Comparison of ENCODE assay signal across 28 mouse cellular contexts in genomic region chr15:61454350-61454671, GRCm38 (mm10).
DNase-seq lines count a peak whose midpoint lies in the region; ATAC-seq and TF ChIP-seq lines count a peak whose summit lies in the region.
"Had no signal": no experiment of that assay in that cellular context is flagged by ENCODE, and none has a peak within 500 bp of the region (broad histone marks: within the 10 kb centered on the region; RNA-seq: fewer than 3 reads in every experiment).

No protein-coding gene starts in this region.

- H3K27me3 ChIP-seq in forebrain, embryonic 14.5 days (replicated peaks; ENCODE audit: control insufficient read depth, insufficient read depth, low read length): no peaks in the 10 kb centered on the region
- no peaks in the 10 kb centered on the region for H3K27me3 ChIP-seq in forebrain, embryonic 10.5 days (ENCODE audit: poor library complexity, severe bottlenecking)
- H3K27me3 ChIP-seq in stomach, embryonic 15.5 days (replicated peaks): no peaks in the 10 kb centered on the region
- H3K27me3 ChIP-seq in stomach, postnatal 0 days (ENCODE audit: control insufficient read depth, insufficient read depth, low read length): no peaks in the 10 kb centered on the region
- H3K27me3 ChIP-seq: embryonic facial prominence, embryonic 13.5 days; forebrain, embryonic 13.5 days; heart, embryonic 13.5 days; hindbrain, embryonic 15.5 days; megakaryocyte, embryonic 14.5 days; midbrain, embryonic 12.5 days; neural tube, embryonic 12.5 days had no signal

- no peak for ATAC-seq in forebrain, embryonic 14.5 days
- ATAC-seq in stomach, embryonic 15.5 days (ENCODE audit: insufficient read depth, low FRiP score, low read depth): no peak; the same call in 1 of the 2 replicates
- no peak for ATAC-seq in stomach, postnatal 0 days (ENCODE audit: low FRiP score, low TSS enrichment)
- ATAC-seq: forebrain, embryonic 13.5 days had no signal

- peak; percentile 20 for DNase-seq in forebrain, embryonic 14.5 days (ENCODE audit: low spot score)
- DNase-seq in forebrain, embryonic 10.5 days (ENCODE audit: extremely low spot score, low spot score): no peak
- DNase-seq in layer of hippocampus, adult 8-10 months (ENCODE audit: low spot score in 2 of 2): peak; percentile 3 to 12
- DNase-seq in layer of hippocampus, adult 9-10 months (ENCODE audit: low spot score): no peak
- DNase-seq in stomach, postnatal 0 days (ENCODE audit: low spot score): no peak
- no peak for DNase-seq in kidney, adult 11 months
- no peak for DNase-seq in cerebellum, postnatal 36 days
- DNase-seq: adrenal gland, postnatal 14 days; cerebellum, adult 8-10 months; embryo, embryonic 11 days; heart, adult 2 months; heart, postnatal 10 days; kidney, adult 9 months; kidney, postnatal 10 days; liver; lung, adult 2 months; lung, postnatal 4 days; thymus, postnatal 14 days had no signal

- TF ChIP-seq CTCF in stomach, postnatal 0 days (IDR thresholded peaks at IDR 0.05; ENCODE audit: low read depth): no peak

- H3K36me3 ChIP-seq in forebrain, embryonic 14.5 days (ENCODE audit: control insufficient read depth, insufficient read depth, low read length): no peaks in the 10 kb centered on the region
- no peaks in the 10 kb centered on the region for H3K36me3 ChIP-seq in forebrain, embryonic 10.5 days (replicated peaks)
- H3K36me3 ChIP-seq in stomach, embryonic 15.5 days: no peaks in the 10 kb centered on the region
- no peaks in the 10 kb centered on the region for H3K36me3 ChIP-seq in stomach, postnatal 0 days (ENCODE audit: control insufficient read depth, insufficient read depth, low read length)
- H3K36me3 ChIP-seq: embryonic facial prominence, embryonic 13.5 days; heart, embryonic 13.5 days; hindbrain, embryonic 15.5 days; midbrain, embryonic 12.5 days; neural tube, embryonic 12.5 days had no signal

- no peak overlapping the region for H3K27ac ChIP-seq in forebrain, embryonic 14.5 days (ENCODE audit: low read depth, low read length)
- H3K27ac ChIP-seq in forebrain, embryonic 10.5 days: no peak overlapping the region
- H3K27ac ChIP-seq in stomach, embryonic 15.5 days: 0 out of 2 replicates have a peak overlapping the region, but pooled peaks have one; percentile 13
- H3K27ac ChIP-seq in stomach, postnatal 0 days (replicated peaks): no peak overlapping the region
- H3K27ac ChIP-seq: embryonic facial prominence, embryonic 13.5 days; forebrain, embryonic 13.5 days; heart, adult 2 months; heart, embryonic 13.5 days; hindbrain, embryonic 15.5 days; liver, embryonic 14.5 days; midbrain, embryonic 12.5 days; neural tube, embryonic 12.5 days had no signal

- H3K4me3 ChIP-seq in forebrain, embryonic 14.5 days (ENCODE audit: low read depth, low read length): no peak overlapping the region
- H3K4me3 ChIP-seq in forebrain, embryonic 10.5 days: no peak overlapping the region
- no peak overlapping the region for H3K4me3 ChIP-seq in stomach, embryonic 15.5 days (replicated peaks)
- no peak overlapping the region for H3K4me3 ChIP-seq in stomach, postnatal 0 days (ENCODE audit: low read depth, low read length)
- H3K4me3 ChIP-seq: embryonic facial prominence, embryonic 13.5 days; forebrain, embryonic 13.5 days; heart, adult 2 months; heart, embryonic 13.5 days; hindbrain, embryonic 15.5 days; megakaryocyte, embryonic 14.5 days; midbrain, embryonic 12.5 days; myocyte; neural tube, embryonic 12.5 days had no signal

- TF ChIP-seq EP300 in stomach, postnatal 0 days (optimal IDR thresholded peaks at IDR 0.05): no peak

- 62% methylated on average over 1 of the region's 1 CpGs for WGBS in forebrain, embryonic 14.5 days
- WGBS in forebrain, embryonic 10.5 days: 93% methylated on average over 1 of the region's 1 CpGs
- WGBS in stomach, embryonic 15.5 days: 33% methylated on average over 1 of the region's 1 CpGs
- WGBS in stomach, postnatal 0 days: 19% methylated on average over 1 of the region's 1 CpGs

- H3K4me2 ChIP-seq in forebrain, embryonic 14.5 days (ENCODE audit: low read length): no peak overlapping the region
- no peak overlapping the region for H3K4me2 ChIP-seq in stomach, embryonic 15.5 days
- no peak overlapping the region for H3K4me2 ChIP-seq in stomach, postnatal 0 days (replicated peaks; ENCODE audit: low read depth)
- H3K4me2 ChIP-seq: embryonic facial prominence, embryonic 13.5 days; forebrain, embryonic 13.5 days; heart, embryonic 13.5 days; hindbrain, embryonic 15.5 days; midbrain, embryonic 12.5 days; neural tube, embryonic 12.5 days had no signal

- no peaks in the 10 kb centered on the region for H3K4me1 ChIP-seq in forebrain, embryonic 14.5 days (ENCODE audit: control insufficient read depth, insufficient read depth, low read length)
- H3K4me1 ChIP-seq in forebrain, embryonic 10.5 days: peaks cover 4% of the 10 kb centered on the region; the same call in 1 of the 2 replicates
- H3K4me1 ChIP-seq in stomach, embryonic 15.5 days: no peaks in the 10 kb centered on the region
- no peaks in the 10 kb centered on the region for H3K4me1 ChIP-seq in stomach, postnatal 0 days (replicated peaks; ENCODE audit: control insufficient read depth, insufficient read depth)
- H3K4me1 ChIP-seq: embryonic facial prominence, embryonic 13.5 days; forebrain, embryonic 13.5 days; heart, embryonic 13.5 days; hindbrain, embryonic 15.5 days; megakaryocyte, embryonic 14.5 days; midbrain, embryonic 12.5 days; neural tube, embryonic 12.5 days had no signal

- H3K9ac ChIP-seq in forebrain, embryonic 14.5 days (ENCODE audit: low read length): no peak overlapping the region
- no peak overlapping the region for H3K9ac ChIP-seq in stomach, embryonic 15.5 days
- H3K9ac ChIP-seq in stomach, postnatal 0 days (ENCODE audit: low read length): no peak overlapping the region
- H3K9ac ChIP-seq: embryonic facial prominence, embryonic 13.5 days; forebrain, embryonic 13.5 days; heart, embryonic 13.5 days; hindbrain, embryonic 15.5 days; liver, embryonic 14.5 days; midbrain, embryonic 12.5 days; neural tube, embryonic 12.5 days had no signal

- H3K9me3 ChIP-seq in forebrain, embryonic 14.5 days (replicated peaks; ENCODE audit: control insufficient read depth, low read length): no peaks in the 10 kb centered on the region
- no peaks in the 10 kb centered on the region for H3K9me3 ChIP-seq in forebrain, embryonic 10.5 days
- no peaks in the 10 kb centered on the region for H3K9me3 ChIP-seq in stomach, embryonic 15.5 days
- H3K9me3 ChIP-seq in stomach, postnatal 0 days (ENCODE audit: control insufficient read depth, low read length): no peaks in the 10 kb centered on the region
- H3K9me3 ChIP-seq: embryonic facial prominence, embryonic 13.5 days; forebrain, embryonic 13.5 days; heart, embryonic 13.5 days; hindbrain, embryonic 15.5 days; megakaryocyte, embryonic 14.5 days; midbrain, embryonic 12.5 days; neural tube, embryonic 12.5 days had no signal

Comparison
In these comparisons a context has a peak if more than half of its experiments do, and no peak if none do; other contexts are left out.
1. DNase-seq: peak in forebrain, embryonic 14.5 days (single experiment) and layer of hippocampus, adult 8-10 months (2 of 2); none in forebrain, embryonic 10.5 days (single experiment), layer of hippocampus, adult 9-10 months (single experiment), stomach, postnatal 0 days (single experiment), kidney, adult 11 months (single experiment) and cerebellum, postnatal 36 days (0 of 2).